Mouse (Mus musculus): ENCODE measurements around the gene Ypel1.

Gene Ypel1

DNA sequence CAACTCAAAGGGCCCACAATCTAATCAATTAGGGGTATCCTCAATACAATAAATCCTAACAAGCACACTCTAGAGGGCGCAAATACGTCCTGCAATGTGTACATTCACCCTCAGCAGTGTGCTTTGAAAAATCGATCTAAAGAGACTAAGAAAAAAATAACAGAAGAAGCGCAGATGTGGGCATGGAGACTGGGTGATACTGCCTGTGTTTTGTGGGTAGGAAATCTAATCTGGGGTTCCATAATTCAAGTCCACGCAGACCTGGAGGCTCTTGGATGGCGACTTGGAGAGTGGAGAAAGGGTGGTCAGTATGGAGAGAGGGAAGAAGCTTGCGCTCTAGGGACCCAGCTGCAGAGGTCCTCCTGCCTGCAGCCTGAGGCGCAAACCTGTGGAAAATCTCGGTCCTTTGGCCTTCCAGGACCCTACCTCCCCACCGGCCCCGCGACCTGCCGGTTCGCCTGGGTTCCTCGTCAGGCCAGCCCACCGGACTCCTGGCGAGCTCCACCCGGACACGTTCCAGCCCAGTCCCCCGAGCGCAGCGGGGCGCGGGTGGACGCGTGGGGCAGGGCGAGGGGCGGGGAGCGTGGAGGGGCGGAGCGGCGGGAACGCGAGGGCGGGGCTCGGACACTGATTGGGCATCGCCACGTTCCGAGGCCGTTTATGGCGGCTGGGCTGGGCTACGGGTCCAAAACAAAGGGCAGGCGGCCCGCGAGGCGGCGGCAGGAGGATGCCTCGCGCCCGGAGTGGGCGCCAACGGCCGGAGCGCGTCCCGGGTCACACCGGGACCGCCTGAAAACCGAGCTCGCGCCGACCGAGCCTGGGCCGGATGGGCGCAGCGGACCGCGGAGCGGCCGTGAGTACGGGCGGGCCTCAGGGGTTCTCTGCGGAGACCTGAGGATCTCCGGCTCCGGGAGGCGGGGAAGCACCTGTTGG lies at the start of gene Ypel1:
Gene Ypel1 (plus strand): TSS at position 186 of the 933 bp plus-strand sequence.
- peak; percentile 86 for DNase-seq (ENCODE audit: low spot score)

GRCm38 (mm10) chr16:17024469-17025148 lies 44.9 kb upstream of the Ypel1 start:
- DNase-seq (ENCODE audit: low spot score): peak; percentile 27

GRCm38 (mm10) chr16:17029971-17030695 lies 39.4 kb upstream of the Ypel1 start:
- peak; percentile 13 for DNase-seq (ENCODE audit: low spot score)

DNA sequence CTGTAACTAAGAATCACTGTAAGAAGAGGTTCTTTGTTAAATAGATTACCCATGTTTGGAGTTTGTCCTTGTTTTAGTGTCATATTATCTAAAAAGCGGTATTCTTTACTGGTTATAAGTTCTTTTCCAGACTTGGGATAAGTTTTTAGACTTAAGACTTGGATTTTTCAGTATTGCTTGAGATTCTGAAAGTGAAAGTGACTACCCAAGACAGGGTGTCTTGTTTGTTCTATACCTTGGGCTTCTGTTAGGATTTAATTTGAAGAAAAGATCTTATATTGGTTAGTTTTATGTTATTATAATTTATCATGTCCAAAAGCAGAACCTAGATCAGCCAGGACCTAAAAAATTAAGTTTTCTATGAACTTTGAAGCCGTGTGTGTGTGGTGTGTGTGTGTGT lies 35.7 kb upstream of the Ypel1 start:
- DNase-seq (ENCODE audit: low spot score): no peak

DNA sequence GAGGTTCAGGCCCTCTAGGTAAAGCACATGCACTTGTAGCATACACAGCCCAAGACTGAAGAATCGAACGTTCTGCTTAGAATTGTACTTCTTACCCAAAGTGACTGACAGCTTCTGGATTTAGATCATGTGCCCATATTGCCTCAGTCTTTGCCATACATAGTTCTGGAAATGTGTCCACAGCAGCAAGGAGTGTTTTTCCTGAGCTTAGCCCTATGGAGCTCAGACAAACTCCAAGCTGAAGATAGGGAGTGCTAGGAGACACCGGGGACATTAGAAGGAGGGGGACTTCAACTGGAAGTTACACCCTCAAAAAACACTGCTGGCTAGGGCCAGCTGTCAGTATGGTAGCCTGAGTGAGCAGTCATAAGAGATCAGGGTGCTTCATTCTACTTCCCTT lies 28.8 kb upstream of the Ypel1 start:
- DNase-seq (ENCODE audit: low spot score): no peak

DNA sequence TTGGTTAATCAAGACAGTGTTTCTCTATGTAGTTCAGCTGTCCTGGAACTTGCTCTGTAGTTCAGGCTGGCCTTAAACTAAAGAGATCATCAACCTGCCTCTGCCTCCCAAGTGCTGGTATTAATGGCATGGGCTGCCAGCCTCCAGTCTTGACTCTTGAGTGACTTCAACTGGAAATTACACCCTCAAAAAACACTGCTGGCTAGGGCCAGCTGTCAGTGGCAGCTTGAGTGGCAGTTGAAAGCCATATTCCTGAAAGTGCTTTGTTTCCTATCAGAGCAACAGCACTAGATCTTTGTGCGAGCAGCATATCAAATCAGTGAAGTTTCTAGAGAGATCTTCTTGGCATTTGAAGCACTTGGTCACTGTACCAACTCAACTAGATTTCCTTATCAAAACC lies 28.1 kb upstream of the Ypel1 start:
- DNase-seq (ENCODE audit: low spot score): no peak

GRCm38 (mm10) chr16:17044320-17044719 lies 25.2 kb upstream of the Ypel1 start:
- no peak for DNase-seq (ENCODE audit: low spot score)

- no peak for DNase-seq (ENCODE audit: low spot score)
These were observed 24.2 kb upstream of the Ypel1 start for GRCm38 (mm10) chr16:17045287-17045686.

- DNase-seq (ENCODE audit: low spot score): no peak
These were observed 19.6 kb upstream of the Ypel1 start for GRCm38 (mm10) chr16:17049886-17050285.

DNA sequence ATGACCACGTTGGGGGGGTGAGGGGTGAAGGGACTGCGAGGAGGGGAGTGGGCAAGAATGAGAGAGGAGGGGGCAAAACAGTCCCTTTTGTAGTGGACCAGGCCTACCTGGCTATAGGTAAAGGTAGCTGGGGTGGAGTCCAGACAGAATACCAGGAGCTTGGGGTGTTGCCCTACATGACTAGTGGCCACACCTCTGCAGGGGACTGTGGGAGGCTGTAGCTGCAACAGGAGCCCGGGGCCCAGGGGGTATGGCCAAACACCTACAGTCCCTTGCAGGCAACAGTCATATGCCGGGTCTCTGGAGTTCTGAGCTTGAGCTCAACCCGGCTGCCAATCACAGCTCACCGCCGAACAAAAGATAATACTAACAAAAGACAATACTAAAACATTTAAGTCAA lies 17.4 kb upstream of the Ypel1 start:
- DNase-seq (ENCODE audit: low spot score): no peak

DNA sequence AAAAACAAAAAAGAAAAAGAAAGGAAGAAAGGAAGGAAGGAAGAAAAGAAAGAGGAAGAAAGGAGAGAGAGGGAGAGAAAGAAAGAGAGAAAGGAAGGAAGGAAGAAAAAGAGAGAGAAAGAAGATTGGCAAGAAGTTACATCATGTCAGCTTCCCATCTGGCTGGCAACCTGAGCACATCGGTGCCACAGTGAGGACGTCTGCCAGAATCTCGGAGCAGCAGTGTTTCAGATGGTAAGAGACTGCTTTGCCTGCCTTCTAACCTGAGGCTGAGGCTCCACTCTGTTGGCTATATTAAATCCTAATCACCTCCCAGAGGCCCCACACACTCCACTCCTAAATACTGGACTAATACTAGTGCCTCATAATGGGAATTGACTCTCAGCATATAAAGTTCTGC lies 15.6 kb upstream of the Ypel1 start:
- DNase-seq (ENCODE audit: low spot score): peak; percentile 26

DNA sequence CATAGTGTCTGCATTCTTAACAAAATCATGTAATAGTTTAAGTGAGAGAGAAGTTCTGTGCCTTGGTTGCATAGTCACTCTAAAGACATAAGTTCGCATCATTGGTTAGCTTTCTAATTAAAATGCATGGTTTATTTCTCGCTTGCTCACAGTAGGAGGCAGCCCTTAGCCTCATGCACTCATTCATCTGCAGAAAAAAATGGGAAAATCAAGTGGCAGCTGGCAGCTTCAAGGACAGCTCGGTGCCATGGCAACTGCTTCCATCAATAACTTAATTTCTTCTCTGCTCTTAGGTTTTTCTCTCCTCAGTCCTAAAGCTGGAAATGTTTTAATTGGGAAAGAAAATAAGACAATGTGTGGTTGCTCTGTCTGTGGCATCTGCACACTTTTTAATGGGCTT lies 13.9 kb upstream of the Ypel1 start:
- DNase-seq (ENCODE audit: low spot score): no peak

GRCm38 (mm10) chr16:17062338-17062737 lies 7.2 kb upstream of the Ypel1 start:
- no peak for DNase-seq (ENCODE audit: low spot score)

DNA sequence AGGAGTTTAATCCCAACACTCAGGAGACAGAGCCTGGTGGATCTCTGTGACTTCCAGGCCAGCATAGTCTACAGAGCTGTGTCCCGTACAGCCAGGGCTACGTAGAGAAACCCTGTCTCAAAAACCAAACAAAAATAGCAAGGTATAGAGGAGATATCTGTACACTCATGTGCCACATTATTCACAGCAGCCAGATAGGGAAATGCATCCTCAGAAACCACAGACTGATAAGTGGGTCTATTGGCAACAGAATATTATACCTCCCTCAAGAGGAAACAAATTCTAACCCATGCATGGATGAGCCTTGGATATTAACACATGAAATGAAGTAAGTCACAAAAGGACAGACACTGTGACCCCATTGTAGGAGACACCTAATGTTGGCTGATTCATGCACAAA lies 1.9 kb upstream of the Ypel1 start:
- no peak for DNase-seq (ENCODE audit: low spot score)

- no peak for DNase-seq (ENCODE audit: low spot score)
These were observed 1.2 kb downstream of the Ypel1 start for GRCm38 (mm10) chr16:17070716-17071115.

DNA sequence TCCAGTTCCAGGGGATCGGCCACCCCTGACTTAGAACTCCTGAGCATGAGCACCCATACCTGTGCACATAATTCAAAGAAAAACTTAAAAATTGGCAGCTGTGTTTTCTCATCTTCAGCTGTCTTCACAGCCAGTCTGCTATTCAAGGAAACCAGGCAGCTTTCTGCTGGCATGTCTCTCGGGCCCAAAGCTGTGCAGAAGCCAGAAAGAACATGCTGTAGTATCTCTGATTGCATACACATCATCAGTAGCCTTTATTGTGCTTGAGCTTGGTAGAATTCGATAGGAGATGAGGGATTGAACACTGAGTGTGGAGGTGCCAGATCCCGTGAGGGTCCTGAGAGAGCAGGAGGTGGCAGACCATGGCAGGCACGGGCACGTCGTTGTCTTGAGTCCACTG lies 3.5 kb downstream of the Ypel1 start:
- no peak for DNase-seq (ENCODE audit: low spot score)

- DNase-seq (ENCODE audit: low spot score): no peak
These were observed 6.8 kb downstream of the Ypel1 start for GRCm38 (mm10) chr16:17076301-17076700.

DNA sequence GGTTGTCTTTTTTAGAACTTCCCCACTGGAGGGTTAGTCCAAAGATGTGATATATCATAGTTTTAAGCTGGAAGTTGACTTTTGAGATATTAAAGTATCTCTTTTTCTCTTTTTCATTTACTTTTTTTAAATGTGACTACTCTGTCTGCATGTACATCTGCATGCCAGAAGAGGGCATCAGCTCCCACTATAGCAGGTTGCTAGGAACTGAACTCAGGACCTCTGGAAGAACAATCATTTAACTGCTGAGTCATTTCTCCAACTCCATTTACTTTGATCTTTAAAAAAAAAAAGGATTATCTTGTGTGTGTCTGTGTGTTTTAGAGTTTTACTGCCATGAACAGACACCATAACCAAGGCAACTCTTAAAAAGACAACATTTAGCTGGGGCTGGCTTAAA lies 7.4 kb downstream of the Ypel1 start:
- no peak for DNase-seq (ENCODE audit: low spot score)

DNA sequence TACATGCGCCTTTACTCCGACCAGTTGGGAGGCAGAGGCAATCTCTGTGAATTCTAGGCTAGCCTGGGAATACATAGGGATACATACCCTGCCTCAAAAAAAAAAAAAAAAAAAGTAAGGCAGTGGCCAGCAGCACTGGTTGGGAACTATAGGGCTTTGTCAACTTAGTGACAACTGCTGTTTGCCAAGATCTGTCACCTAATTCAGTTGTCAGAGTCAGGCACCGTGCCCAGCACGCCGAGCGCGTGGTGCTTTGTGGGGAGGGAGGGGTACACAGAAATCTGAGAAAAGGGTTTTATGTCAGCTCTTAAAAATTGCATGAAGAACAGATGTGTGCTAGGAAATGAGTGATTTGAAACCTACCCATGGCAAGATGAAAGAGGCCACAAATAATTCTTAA lies 8.6 kb downstream of the Ypel1 start:
- no peak for DNase-seq (ENCODE audit: low spot score)

DNA sequence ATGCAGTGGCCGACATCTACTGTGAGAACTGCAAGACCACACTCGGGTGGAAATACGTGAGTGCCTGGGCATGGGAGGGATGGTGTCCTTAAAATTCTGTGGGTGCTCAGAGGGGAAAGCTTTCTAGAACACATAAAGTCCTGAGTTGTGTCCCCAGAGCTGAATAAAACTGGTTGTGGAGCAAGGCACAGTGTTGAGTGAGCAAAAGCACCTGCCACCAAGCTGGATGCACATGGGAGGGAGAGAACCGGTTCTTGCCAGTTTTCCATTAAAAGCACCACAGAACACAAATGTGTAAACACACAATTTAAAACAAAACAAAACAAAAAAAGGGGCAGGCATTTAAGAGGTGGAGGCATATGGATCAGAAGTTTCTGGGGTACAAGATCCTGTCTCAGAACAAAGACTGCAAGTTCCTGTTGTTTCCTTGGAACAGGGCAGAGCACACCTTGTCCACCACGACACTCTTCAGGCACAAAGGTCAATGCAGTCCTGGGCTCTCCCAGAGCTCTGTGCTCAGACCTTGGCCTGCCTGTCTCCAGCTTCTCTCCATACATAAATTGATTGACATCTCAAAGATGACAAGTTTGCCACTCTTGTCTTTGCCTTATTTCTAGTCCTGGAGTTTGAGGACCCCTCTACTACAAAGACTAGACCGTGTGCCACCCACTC lies 12.8 kb downstream of the Ypel1 start:
- DNase-seq (ENCODE audit: low spot score): no peak

DNA sequence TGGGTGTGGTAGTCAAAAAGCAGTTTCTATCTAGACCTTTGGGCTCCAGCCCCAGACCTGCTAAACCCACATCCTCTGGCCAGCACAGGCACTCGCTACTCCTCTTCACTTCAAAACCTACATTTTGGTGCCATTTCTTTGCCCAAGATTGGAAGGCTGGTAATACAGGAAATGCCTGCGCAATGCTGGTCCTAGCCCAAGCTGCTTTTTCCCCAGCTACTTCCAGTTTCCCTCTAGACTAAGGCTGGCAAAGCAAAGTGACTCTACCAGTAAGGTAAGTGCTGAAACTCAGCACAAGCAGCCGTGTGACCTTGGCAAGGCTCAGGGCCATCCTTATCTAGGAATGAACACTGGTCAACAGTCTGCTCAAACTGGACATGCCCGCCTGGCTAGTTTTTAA lies 16.1 kb downstream of the Ypel1 start:
- no peak for DNase-seq (ENCODE audit: low spot score)

DNA sequence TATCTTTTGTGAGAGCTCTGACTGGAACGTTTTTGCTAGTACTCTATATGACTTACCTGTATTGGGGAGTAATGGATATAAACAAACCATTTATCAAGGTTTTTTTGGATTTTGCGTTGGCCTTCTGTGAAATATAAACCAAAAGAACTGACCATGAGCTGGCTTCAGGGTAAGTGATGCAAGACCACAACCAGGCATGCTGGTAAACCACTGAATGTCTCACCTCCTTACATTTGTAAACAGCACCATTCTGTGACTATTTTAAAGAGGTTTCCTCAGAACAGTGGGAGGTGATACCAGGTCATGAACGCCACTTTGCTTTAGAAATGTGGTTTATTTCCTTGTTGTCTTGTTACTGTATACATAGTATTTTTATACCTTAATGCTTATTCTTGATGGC lies 16.7 kb downstream of the Ypel1 start:
- no peak for DNase-seq (ENCODE audit: low spot score)
